Mouse (Mus musculus) T-cell, adult 2 months (primary cell): ENCODE results near the gene Gm10639.
"Not testable (repeated sequence)": the region's sequence is repeated elsewhere in the genome, so short reads cannot be mapped to it uniquely, and the experiment has no call there.

Experiments
- DNase-seq: peaks from one replicate; pipeline ENCODE4 v3.0.0; 2022; ENCODE audit warnings: low spot score

The Gm10639 gene

DNA sequence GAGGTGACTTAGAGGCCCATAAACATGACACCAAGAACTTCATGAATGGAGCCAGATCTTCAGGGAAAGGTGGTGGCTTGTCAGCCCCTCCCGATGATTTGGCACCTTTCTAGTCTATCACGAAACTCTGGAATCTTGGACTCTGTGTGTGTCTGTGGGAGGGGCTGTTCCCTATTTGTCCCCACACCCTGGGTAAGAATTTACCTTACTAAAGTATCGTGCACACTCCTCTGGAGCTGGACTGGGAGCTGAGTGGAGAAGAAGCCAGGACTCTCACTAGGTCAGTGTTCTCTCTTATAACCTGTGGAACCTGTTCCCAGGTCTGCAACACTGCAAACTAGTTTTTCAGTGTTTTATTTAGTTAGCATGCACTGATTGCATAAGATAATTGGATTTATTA, at the start of gene Gm10639:
TSS of gene Gm10639 (plus strand) at position 201 of the 400 bp plus-strand sequence.
- DNase-seq = not testable (repeated sequence)

- DNase-seq = not testable (repeated sequence)
Measured at GRCm38 (mm10) chr9:78255683-78256470, 33.8 kb upstream of the Gm10639 start.

GRCm38 (mm10) chr9:78256914-78257313, 32.8 kb upstream of the Gm10639 start, which contains the start of gene Gm3776:
Gene Gm3776, plus strand, starts transcription at chr9:78257129.
- DNase-seq = not testable (repeated sequence)

DNA sequence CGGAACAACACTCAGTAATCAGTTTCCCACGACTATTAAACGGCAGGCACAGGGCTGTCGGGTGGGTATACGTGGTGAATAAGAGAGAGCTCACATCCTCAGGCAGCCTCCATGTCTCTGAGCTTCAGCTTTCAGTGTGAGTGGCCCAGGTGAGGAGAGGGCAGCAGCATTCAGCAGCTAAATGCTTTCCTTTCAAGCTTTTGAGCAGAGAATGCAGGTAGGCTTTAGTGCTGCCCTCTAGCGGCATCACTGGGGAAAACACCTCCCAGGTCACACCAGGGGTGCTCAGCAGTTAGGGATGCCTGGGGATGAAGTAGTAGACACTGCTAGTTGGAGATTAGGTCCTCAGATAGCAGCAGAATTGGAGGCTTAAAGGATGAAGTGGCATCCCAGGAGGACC, 30.0 kb upstream of the Gm10639 start:
- peak; percentile 34 for DNase-seq

GRCm38 (mm10) chr9:78270945-78271344, 18.8 kb upstream of the Gm10639 start:
- DNase-seq = not testable (repeated sequence)

GRCm38 (mm10) chr9:78282002-78282711, 7.6 kb upstream of the Gm10639 start:
- not testable (repeated sequence) for DNase-seq

DNA sequence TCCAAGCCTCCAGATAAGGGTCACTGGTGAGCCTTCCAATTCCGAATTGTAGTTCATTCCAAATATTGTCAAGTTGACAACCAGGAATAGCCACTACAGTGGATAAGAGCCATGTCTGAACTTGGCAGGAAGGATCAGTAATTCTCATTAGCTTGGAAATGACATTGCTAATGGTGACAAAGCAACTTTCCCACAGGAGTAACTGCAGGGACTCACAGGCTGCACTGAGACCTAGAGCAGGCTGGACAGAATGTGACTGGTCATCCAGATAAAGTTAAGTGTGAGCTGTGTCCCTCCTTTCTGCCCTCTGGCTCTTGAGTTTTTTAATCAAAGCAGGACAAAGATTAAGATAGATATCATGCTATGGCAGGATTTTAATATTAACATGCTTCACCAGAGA, 660 bp upstream of the Gm10639 start:
- not testable (repeated sequence) for DNase-seq

DNA sequence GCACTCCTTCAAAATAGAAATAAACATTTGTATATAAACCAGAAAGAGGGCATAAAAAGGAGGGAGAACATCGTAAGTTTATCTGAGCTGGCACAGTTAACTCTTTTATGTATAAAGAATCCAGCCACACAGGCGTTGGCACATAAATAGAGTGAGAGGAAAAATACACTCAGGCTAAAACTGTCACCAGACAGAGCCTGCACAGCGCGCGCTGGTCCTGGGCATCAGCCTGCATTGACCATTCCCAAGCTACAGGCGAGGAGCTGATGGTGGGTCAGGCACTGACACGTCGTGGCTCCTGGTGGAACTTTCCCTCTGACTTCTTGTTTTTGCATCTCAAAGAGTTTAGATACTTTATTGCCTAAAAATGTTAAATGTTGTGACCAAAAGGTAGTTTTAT, 2.7 kb downstream of the Gm10639 start:
- DNase-seq = not testable (repeated sequence)

GRCm38 (mm10) chr9:78293683-78294082, 4.0 kb downstream of the Gm10639 start:
- not testable (repeated sequence) for DNase-seq

- not testable (repeated sequence) for DNase-seq
Measured at GRCm38 (mm10) chr9:78294781-78295180, 5.1 kb downstream of the Gm10639 start.

DNA sequence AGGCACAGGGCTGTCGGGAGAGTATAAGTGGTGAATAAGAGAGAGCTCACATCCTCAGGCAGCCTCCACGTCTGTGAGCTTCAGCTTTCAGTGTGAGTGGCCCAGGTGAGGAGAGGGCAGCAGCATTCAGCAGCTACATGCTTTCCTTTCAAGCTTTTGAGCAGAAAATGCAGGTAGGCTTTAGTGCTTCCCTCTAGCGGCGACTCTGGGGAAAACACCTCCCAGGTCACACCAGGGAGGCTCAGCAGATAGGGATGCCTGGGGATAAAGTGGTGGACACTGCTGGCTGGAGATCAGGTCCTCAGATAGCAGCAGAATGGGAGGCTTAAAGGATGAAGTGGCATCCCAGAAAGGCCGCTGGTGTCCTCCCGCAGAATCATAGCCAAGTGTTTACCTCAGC, 6.4 kb downstream of the Gm10639 start:
- not testable (repeated sequence) for DNase-seq

GRCm38 (mm10) chr9:78298232-78298631, 8.5 kb downstream of the Gm10639 start:
- no peak for DNase-seq

- not testable (repeated sequence) for DNase-seq
Measured at GRCm38 (mm10) chr9:78299143-78299542, 9.4 kb downstream of the Gm10639 start.

GRCm38 (mm10) chr9:78308122-78308521, 18.4 kb downstream of the Gm10639 start:
- not testable (repeated sequence) for DNase-seq

- no peak for DNase-seq
Measured at GRCm38 (mm10) chr9:78314696-78315095, 25.0 kb downstream of the Gm10639 start, which contains the start of gene Omt2a. Gene Omt2a, minus strand, starts transcription at chr9:78314796.

DNA sequence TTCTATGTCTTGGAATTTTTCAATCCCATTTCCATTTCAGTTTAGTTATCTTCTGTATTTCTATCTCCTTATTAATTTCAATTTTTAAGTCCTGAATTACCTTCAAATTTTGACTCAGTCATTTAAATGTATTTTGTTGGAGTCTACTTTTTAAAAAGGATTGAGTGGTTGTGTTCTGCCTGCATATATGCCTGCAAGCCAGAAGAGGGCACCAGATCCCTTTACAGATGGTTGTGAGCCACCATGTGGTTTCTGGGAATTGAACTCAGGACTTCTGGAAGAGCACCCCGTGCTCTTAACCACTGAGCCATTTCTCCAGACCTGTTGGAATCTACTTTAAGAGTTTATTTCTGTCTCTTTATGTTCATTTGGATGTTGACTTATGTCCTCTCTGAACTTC, 29.8 kb downstream of the Gm10639 start:
- DNase-seq = no peak

GRCm38 (mm10) chr9:78327289-78327688, 37.6 kb downstream of the Gm10639 start, which contains the start of gene Omt2b:
Gene Omt2b, plus strand, starts transcription at chr9:78327589.
- DNase-seq = not testable (repeated sequence)

DNA sequence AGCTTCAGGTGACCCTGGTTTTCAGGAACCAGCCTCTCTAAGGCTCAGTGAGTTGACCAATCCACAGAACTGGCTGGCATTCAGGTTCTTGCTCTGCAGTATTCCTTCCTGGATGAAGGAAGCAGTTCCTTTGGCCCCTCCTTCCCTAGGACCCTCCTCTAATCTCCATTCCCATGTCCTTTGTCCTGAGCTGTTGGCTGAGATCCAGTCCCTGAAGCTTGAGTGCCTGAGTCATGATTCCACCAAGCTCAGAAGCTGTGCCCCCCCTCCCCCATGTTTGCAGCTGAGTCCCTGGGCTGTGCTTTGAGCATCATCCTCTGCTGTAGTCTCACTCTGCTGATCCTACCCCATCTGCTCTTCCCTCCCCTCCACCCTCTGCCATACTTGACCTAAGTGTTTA, 47.3 kb downstream of the Gm10639 start:
- DNase-seq = not testable (repeated sequence)

DNA sequence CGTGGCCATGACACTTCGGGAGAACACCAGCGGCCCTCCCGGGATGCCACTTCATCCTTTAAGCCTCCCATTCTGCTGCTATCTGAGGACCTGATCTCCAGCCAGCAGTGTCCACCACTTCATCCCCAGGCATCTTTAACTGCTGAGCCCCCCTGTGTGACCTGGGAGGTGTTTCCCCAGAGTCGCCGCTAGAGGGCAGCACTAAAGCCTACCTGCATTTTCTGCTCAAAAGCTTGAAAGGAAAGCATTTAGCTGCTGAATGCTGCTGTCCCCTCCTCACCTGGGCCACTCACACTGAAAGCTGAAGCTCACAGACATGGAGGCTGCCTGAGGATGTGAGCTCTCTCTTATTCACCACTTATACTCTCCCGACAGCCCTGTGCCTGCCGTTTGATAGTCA, 50.6 kb downstream of the Gm10639 start:
- peak; percentile 19 for DNase-seq

- DNase-seq = not testable (repeated sequence)
Measured at GRCm38 (mm10) chr9:78342494-78342893, 52.8 kb downstream of the Gm10639 start.

- DNase-seq = not testable (repeated sequence)
Measured at GRCm38 (mm10) chr9:78343055-78343454, 53.3 kb downstream of the Gm10639 start.

DNA sequence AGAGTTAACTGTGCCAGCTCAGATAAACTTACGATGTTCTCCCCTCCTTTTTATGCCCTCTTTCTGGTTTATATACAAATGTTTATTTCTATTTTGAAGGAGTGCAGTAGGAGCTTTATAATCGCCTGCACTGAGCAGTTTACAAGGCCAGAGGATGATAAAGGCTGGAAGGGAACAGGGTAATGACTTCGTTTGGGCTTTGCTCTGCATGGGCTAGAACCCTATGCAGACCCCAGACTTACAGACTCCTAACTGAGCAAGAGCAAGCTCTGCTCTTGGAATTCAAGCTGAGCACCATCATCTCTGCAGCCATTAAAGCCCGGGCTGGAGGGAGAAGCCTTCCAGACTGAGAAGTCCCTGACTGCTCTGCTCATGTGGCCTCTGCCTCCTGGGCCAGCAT, 55.5 kb downstream of the Gm10639 start:
- DNase-seq = not testable (repeated sequence)

DNA sequence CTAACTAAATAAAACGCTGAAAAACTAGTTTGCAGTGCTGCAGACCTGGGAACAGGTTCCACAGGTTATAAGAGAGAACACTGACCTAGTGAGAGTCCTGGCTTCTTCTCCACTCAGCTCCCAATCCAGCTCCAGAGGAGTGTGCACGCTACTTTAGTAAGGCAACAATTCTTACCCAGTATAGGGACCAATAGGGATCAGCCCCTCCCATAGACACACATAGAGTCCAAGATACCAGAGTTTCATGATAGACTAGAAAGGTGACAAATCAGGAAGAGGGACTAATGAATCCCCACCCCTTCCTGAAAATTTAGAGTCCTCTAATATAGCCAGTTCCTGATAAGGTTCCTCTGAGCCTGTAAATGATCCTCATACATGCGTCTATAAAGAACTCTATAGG, 57.3 kb downstream of the Gm10639 start:
- DNase-seq = no peak
